Mouse (Mus musculus): Measurements from ENCODE around the gene BC024978.

DNA sequence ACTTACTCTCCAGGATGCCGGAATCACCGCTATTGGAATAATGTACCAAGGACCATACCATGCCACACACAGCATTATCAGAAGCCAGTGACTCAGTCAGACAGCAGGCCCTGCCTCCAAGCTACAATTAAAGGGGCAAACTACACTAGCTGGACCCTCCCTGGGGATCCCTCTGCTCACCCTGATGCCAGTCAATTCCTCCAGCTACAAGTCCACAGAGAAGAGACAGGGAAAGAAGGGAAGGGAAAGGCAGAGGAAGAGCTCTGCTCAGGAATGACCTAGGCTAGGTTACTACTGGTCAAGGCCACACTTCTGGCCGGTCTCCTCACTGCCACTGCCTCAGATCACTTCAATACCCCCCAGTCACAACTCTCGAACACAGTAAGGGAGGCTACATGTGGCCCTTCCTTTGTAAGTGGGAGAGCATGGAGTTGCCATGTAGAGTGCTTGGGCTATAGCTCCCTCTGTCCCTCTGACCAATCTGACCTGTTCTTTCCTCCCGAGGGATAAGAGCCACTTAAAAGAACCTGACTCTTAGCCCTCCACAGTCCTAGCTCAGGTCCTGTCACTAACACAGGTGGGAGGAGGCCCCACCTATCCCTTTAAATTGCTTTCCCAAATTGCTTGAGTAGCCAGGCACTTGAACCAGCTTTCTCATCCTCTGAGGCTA lies 32.7 kb upstream of the BC024978 start:
- no peak for TF ChIP-seq EP300 (optimal IDR thresholded peaks at IDR 0.05)
- no peak for TF ChIP-seq CTCF (IDR thresholded peaks at IDR 0.05; ENCODE audit: low read depth)

Data from stomach, postnatal 0 days (tissue).